Mouse (Mus musculus) small intestine, adult 2 months (tissue): ENCODE data around the gene Sh3gl2. TPM values are rescaled to one million over a fixed set of nuclear protein-coding genes. Genes with fewer than 3 reads are reported as not detected.
A peak's percentile ranks its signal among the peaks of the same experiment; 100 is the strongest.

Source experiments
- H3K27ac ChIP-seq: fragments of 200-500 bp; 2 replicates; pipeline ENCODE4 v1.5.1; 2012; ENCODE audit warnings: low read depth, low read length, control low read depth, inconsistent platforms; ENCODE audit not compliant: insufficient read depth
- H3K27me3 ChIP-seq: fragments of 200-500 bp; 2 replicates; pipeline ENCODE4 v1.6.1; 2012; ENCODE audit warnings: mild to moderate bottlenecking, moderate library complexity, low read length, inconsistent platforms; ENCODE audit not compliant: control insufficient read depth, insufficient read depth
- H3K36me3 ChIP-seq: fragments of 200-500 bp; 2 replicates; pipeline ENCODE4 v1.6.1; 2012; ENCODE audit warnings: mild to moderate bottlenecking, low read length, control low read depth, inconsistent platforms; ENCODE audit not compliant: control insufficient read depth, insufficient read depth
- H3K4me1 ChIP-seq: fragments of 200-500 bp; 2 replicates; pipeline ENCODE4 v1.6.1; 2012; ENCODE audit warnings: low read length, inconsistent platforms, mixed read lengths; ENCODE audit not compliant: control insufficient read depth, insufficient read depth, insufficient read length
- H3K4me3 ChIP-seq: fragments of 200-500 bp; 2 replicates; pipeline ENCODE4 v1.5.1; 2012; ENCODE audit warnings: low read depth, mild to moderate bottlenecking, control low read depth, inconsistent platforms, low read length, moderate library complexity
- CTCF ChIP-seq: fragments of 200-500 bp; IDR thresholded peaks from 2 replicates; pipeline ENCODE4 v1.5.1; 2012; ENCODE audit warnings: low read depth, mild to moderate bottlenecking, control low read depth, inconsistent platforms, low read length, moderate library complexity, mixed read lengths; ENCODE audit not compliant: insufficient replicate concordance, insufficient read length; ENCODE audit errors: extremely low read depth
- POLR2A ChIP-seq: fragments of 200-500 bp; IDR thresholded peaks from 2 replicates; pipeline ENCODE4 v1.6.1; 2012; ENCODE audit warnings: low read depth, mild to moderate bottlenecking, control low read depth, inconsistent platforms, low read length, moderate library complexity
- WGBS: fragments of 180-500 bp; shearing (Covaris S2); methylation state at CpG from one replicate; pipeline ENCODE4 v1.1.7; 2018; 5-methylcytosine and 5-hydroxymethylcytosine counted together
- polyA plus RNA-seq: library from polyadenylated mRNA; depleted of rRNA; stranded (reverse); fragments of >200 nt; gene quantifications from 2 replicates; pipeline ENCODE4 v1.2.3, GENCODE M21; 2012

Sh3gl2 gene
- polyA plus RNA-seq, 1 experiment: 16.7 TPM

DNA sequence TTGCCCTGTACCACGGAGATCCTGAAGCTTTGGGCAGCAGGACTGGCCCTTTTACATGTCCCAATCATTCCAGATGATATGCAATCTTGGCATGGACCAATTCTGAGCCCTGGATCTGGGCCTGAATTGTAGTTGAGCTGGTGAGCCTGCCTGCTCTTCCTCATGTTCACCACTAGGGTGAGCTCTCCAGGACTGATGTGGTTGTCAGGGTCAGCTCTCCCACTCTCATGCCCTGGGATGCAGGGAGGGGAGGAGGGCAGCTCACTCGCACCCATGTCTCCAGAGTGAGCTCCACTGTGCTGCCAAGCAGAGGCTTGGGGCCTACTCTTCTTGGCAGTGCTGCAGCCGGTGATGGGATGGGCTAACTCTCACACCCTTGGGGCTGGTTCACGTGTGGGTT, 18.9 kb upstream of the Sh3gl2 start:
- WGBS: 67% methylated on average over 4 of the region's 4 CpGs
- Histone ChIP-seq H3K4me3 (no peak overlapping the region), H3K4me1 (no peaks in the 10 kb centered on the region), H3K36me3 (no peaks in the 10 kb centered on the region), H3K27ac (no peak overlapping the region), H3K27me3 (no peaks in the 10 kb centered on the region)
- no peak for TF ChIP-seq POLR2A
- TF ChIP-seq CTCF: peak; percentile 59; the same call in 1 of the 2 replicates

DNA sequence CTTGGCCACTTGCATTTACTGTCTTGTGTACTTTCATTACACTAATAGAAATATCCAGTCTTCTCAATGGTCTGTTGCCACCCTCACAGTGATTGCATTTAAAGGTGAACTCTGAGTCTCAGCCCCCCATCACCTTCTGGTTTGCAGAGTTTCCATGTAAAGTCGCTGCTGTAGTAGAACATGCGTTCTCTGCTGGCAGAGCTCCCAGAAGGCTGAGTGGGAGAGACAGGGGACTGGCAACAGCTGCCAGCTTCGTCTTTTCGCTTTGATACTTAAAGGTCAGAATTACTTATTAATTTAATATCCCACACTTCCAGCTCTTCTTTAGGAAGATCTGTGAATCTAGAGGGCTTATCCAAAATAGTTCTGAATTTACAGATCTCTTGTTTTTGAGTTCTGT, 8.7 kb upstream of the Sh3gl2 start:
- H3K4me3 ChIP-seq: no peak overlapping the region
- TF ChIP-seq CTCF: no peak
- no peak for TF ChIP-seq POLR2A
- no peaks in the 10 kb centered on the region for H3K27me3 ChIP-seq
- no peaks in the 10 kb centered on the region for H3K36me3 ChIP-seq
- no peak overlapping the region for H3K27ac ChIP-seq
- H3K4me1 ChIP-seq: peaks cover 4% of the 10 kb centered on the region; the same call in 1 of the 2 replicates
- WGBS: 56% methylated on average over 4 of the region's 4 CpGs

DNA sequence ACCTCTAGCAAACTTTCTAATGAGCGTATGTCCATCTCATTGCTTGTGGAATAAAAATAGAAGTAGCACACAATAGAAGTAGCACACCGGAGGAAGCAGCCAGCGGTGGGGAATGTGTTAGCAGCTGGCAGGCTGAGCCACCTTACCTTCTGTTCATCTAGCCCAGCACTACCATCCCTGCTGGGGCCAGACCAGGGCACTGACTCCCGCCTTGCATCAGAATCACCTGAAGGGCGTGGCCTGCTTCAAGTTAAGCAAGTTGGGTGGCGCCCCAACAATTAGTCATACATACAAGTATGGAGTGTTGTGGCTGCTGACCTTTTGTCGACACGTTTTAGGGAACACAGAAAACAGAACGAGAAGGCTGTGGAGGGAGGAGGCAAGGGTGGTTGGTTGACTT, 6.5 kb upstream of the Sh3gl2 start:
- TF ChIP-seq CTCF: no peak
- TF ChIP-seq POLR2A: no peak
- Histone ChIP-seq H3K4me1 (peaks cover 4% of the 10 kb centered on the region; the same call in 1 of the 2 replicates), H3K27ac (no peak overlapping the region), H3K36me3 (no peaks in the 10 kb centered on the region), H3K4me3 (no peak overlapping the region), H3K27me3 (no peaks in the 10 kb centered on the region)
- WGBS: 53% methylated on average over 9 of the region's 9 CpGs

DNA sequence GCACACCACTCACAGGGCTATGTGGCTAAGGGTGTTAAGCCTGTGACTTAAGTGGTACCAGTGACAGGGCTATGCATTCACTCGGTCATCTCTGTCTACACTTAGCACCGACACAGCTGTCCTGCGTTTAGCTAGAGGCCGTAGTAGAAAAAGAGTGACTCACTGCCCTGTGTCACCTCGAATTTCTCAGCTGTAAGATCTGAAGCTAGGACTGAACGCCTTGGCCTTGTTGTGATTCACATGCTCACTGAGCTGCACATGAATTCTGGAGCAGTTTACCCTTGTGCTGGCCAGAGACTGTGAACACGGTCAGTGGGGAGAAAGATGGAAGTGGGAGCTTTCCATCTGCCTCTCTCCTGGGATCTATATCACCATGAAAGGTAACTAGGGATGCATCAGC, 2.3 kb upstream of the Sh3gl2 start:
- H3K27ac ChIP-seq: no peak overlapping the region
- no peaks in the 10 kb centered on the region for H3K36me3 ChIP-seq
- H3K4me3 ChIP-seq: no peak overlapping the region
- WGBS: 87% methylated on average over 7 of the region's 7 CpGs
- no peaks in the 10 kb centered on the region for H3K27me3 ChIP-seq
- H3K4me1 ChIP-seq: peaks cover 4% of the 10 kb centered on the region; the same call in 1 of the 2 replicates
- TF ChIP-seq CTCF (no peak), POLR2A (no peak)

DNA sequence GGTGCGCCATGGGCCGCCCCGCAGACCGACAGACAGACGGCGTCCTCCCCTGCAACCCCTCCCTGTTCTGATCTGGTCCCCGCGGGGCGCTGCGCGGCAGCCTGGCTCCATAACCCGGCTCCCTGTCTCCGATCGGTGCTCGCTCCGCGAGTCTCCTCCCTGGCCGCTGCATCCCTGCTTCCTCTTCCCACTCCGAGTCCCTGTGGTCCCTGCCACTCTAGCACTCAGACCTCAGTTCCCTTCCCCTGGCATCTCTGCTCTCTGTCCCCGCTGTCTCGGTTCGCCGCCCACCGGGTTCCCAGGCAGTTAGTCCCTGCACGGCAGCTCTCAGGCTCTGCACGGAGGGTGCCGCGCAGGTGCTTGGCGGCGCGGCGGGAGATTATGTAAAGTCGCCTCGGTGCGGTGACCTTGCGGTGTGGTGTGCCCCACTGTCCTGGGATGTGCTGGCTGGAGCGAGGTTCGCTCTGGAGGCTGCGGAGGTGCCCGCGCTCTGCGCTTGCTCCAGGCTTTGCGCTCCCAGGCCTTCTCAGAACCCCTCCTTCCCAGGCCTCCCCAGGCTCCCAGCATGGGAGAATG, 798 bp downstream of the Sh3gl2 start:
- Histone ChIP-seq H3K27ac (peak overlapping the region; percentile 91), H3K27me3 (no peaks in the 10 kb centered on the region), H3K4me1 (no peaks in the 10 kb centered on the region; the same call in 1 of the 2 replicates), H3K36me3 (no peaks in the 10 kb centered on the region), H3K4me3 (peak overlapping the region; percentile 90)
- TF ChIP-seq POLR2A (no peak), CTCF (no peak)
- 1% methylated on average over 43 of the region's 43 CpGs for WGBS

DNA sequence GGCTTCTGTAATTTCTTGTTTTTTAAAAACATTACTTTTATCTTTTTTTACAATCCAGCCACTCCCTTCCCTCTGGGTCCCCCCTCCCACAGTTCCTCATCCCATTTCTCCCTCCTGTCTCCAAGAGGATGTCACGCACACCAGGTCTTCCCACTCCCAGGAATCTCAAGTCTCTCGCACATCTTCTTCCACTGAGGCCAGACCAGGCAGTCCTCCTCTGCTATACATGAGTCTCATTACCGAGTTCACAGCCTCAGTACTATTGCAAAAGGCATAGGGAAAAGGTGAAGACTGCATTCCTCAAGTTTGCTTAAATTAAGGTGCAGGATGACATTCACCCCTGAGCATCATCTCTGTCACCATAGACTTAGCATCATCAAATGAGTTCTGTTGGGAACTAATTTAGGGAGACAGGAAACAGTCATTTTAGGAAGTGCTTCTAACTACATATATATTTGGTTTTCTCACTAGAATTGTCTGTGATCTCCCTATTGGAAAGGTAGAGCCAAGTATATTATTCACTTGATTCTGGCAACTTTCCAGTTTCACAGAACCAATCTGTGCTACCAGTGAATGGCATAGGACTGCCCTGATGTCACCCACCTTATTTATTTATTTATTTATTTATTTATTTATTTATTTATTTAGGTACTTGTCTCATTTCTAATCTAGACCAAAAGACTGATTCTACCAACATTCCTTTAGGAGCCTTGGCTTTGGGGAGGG, 1.9 kb downstream of the Sh3gl2 start:
- TF ChIP-seq POLR2A (no peak), CTCF (no peak)
- no peaks in the 10 kb centered on the region; the same call in 1 of the 2 replicates for H3K4me1 ChIP-seq
- no peaks in the 10 kb centered on the region for H3K27me3 ChIP-seq
- H3K36me3 ChIP-seq: no peaks in the 10 kb centered on the region
- 76% methylated on average over 3 of the region's 3 CpGs for WGBS
- H3K27ac ChIP-seq: no peak overlapping the region
- H3K4me3 ChIP-seq: no peak overlapping the region

DNA sequence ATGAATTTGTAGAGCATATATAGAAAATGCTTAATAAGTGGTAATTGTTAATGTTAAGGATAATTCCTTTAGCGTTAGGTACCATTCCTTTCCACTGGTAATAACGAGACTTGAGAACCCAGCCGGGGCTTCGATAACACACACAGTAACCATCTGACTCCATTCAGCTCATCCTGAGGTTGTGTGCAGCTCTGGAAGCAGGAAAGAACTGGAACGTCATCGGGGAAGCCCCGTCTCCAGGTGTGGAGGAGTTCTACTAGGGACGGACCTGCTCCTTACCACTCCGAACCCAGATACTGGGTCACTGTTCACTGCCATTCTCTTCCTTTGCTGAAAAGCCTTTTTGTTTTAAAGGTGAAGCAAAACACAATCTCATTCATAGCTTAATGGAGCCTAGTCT, 2.6 kb downstream of the Sh3gl2 start:
- no peak for TF ChIP-seq CTCF
- no peak for TF ChIP-seq POLR2A
- H3K4me1 ChIP-seq: no peaks in the 10 kb centered on the region; the same call in 1 of the 2 replicates
- no peaks in the 10 kb centered on the region for H3K36me3 ChIP-seq
- H3K4me3 ChIP-seq: no peak overlapping the region
- 94% methylated on average over 9 of the region's 9 CpGs for WGBS
- H3K27ac ChIP-seq: no peak overlapping the region
- H3K27me3 ChIP-seq: no peaks in the 10 kb centered on the region
